Mouse (Mus musculus): ENCODE measurements around the gene Crip1.

- TF ChIP-seq EP300 (optimal IDR thresholded peaks at IDR 0.05), result no peak
- TF ChIP-seq CTCF (IDR thresholded peaks at IDR 0.05; ENCODE audit: low read depth), result no peak
Observed at GRCm38 (mm10) chr12:113107431-113108124, 38.5 kb upstream of the Crip1 start.

Measured in stomach, postnatal 0 days (tissue).